Mouse (Mus musculus) neural tube, embryonic 12.5 days (tissue): Measurements from ENCODE around the gene Ywhag. TPM values are rescaled to one million over a fixed set of nuclear protein-coding genes. Genes with fewer than 3 reads are reported as not detected.

Experiments
- ATAC-seq: fragments of 200-750 bp; cut with Nextera tagmentation; 2 replicates; pipeline ENCODE4 v1.8.0; 2017; ENCODE audit warnings: low read depth, mild to moderate bottlenecking, moderate TSS enrichment, moderate library complexity; ENCODE audit not compliant: low FRiP score
- H3K27ac ChIP-seq: fragments of 300-500 bp; sonication (generic); 2 replicates; pipeline ENCODE4 v1.5.1; 2016
- H3K27me3 ChIP-seq: fragments of 300-500 bp; sonication (generic); replicated peaks from 2 replicates; pipeline ENCODE4 v1.6.1; 2016; ENCODE audit warnings: mild to moderate bottlenecking
- H3K36me3 ChIP-seq: fragments of 300-500 bp; sonication (generic); 2 replicates; pipeline ENCODE4 v1.6.1; 2016; ENCODE audit warnings: mild to moderate bottlenecking
- H3K4me1 ChIP-seq: fragments of 300-500 bp; sonication (generic); 2 replicates; pipeline ENCODE4 v1.6.1; 2016
- H3K4me2 ChIP-seq: fragments of 300-500 bp; sonication (generic); replicated peaks from 2 replicates; pipeline ENCODE4 v1.6.1; 2016; ENCODE audit warnings: mild to moderate bottlenecking
- H3K4me3 ChIP-seq: fragments of 300-500 bp; sonication (generic); 2 replicates; pipeline ENCODE4 v1.5.1; 2016
- H3K9ac ChIP-seq: fragments of 300-500 bp; sonication (generic); 2 replicates; pipeline ENCODE4 v1.6.1; 2016; ENCODE audit warnings: mild to moderate bottlenecking
- H3K9me3 ChIP-seq: fragments of 300-500 bp; sonication (generic); 2 replicates; pipeline ENCODE4 v1.6.1; 2016; ENCODE audit warnings: mild to moderate bottlenecking
- WGBS: fragments of 180-500 bp; shearing (Covaris S2); methylation state at CpG from one replicate; pipeline ENCODE4 v1.1.7; 2016; 5-methylcytosine and 5-hydroxymethylcytosine counted together
- polyA plus RNA-seq: library from polyadenylated mRNA; unstranded; fragments of >200 nt; fragmentation: Nextera tagmentation; extraction: Ambion mirVana; gene quantifications from 2 replicates; pipeline ENCODE4 v1.2.1, GENCODE M21; 2016

The Ywhag gene
- polyA plus RNA-seq, 1 experiment from 2014 or later: 524 TPM

DNA sequence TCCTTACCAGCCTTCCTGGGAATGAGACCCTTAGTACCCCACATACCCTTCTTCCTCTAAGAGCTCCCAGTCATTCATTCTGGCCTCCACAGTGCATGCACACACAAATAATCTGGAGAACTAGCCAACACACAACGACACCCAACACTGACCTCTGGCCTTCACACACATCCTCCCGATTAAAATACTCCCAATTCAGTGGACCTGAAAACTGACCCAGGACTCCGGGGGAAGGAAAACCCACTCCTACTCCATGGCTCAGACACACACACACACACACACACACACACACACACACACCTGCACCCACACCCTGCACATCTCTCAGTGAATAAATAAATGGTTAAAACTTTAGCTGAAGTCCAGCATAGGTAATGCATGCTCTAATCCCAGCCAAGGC, 14.5 kb downstream of the Ywhag start:
- no peak for ATAC-seq
- Histone ChIP-seq H3K9me3 (no peaks in the 10 kb centered on the region), H3K27me3 (no peaks in the 10 kb centered on the region), H3K4me1 (no peaks in the 10 kb centered on the region), H3K4me2 (no peak overlapping the region), H3K27ac (no peak overlapping the region), H3K36me3 (peaks cover 71% of the 10 kb centered on the region), H3K9ac (no peak overlapping the region), H3K4me3 (no peak overlapping the region)
- 94% methylated on average over 3 of the region's 3 CpGs for WGBS

GRCm38 (mm10) chr5:135918593-135918992, 15.8 kb downstream of the Ywhag start:
- 96% methylated on average over 5 of the region's 5 CpGs for WGBS

DNA sequence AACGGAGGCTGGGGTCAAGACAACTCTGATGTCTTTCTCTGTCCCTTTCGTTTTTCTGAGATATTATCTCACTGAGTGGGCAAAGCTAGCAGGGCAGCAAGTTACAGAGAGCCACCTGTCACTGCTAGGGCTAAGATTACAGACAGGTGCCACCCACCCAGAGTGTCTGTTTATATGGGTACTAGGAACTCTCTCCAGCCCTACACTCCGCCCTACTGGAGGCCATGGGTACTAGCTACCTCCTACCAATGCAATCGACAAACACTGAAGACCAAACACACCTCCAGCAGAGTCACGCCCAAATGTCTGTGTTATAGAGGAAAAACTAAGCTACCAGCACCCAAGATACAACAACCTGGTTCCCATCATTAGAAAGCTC, 16.4 kb downstream of the Ywhag start:
- Histone ChIP-seq H3K9me3 (no peaks in the 10 kb centered on the region), H3K27me3 (no peaks in the 10 kb centered on the region), H3K4me1 (no peaks in the 10 kb centered on the region), H3K4me3 (no peak overlapping the region), H3K36me3 (peaks cover 76% of the 10 kb centered on the region), H3K9ac (no peak overlapping the region), H3K27ac (no peak overlapping the region), H3K4me2 (no peak overlapping the region)
- no peak for ATAC-seq
- WGBS: 93% methylated on average over 5 of the region's 5 CpGs

More at GRCm38 (mm10) chr5:135918593-135918992, 15.8 kb downstream of the Ywhag start:
- no peak overlapping the region for H3K9ac ChIP-seq
- no peak overlapping the region for H3K27ac ChIP-seq
- H3K27me3 ChIP-seq: no peaks in the 10 kb centered on the region
- no peaks in the 10 kb centered on the region for H3K9me3 ChIP-seq
- H3K4me1 ChIP-seq: no peaks in the 10 kb centered on the region
- ATAC-seq: no peak
- H3K4me2 ChIP-seq: no peak overlapping the region
- H3K36me3 ChIP-seq: peaks cover 76% of the 10 kb centered on the region
- no peak overlapping the region for H3K4me3 ChIP-seq

DNA sequence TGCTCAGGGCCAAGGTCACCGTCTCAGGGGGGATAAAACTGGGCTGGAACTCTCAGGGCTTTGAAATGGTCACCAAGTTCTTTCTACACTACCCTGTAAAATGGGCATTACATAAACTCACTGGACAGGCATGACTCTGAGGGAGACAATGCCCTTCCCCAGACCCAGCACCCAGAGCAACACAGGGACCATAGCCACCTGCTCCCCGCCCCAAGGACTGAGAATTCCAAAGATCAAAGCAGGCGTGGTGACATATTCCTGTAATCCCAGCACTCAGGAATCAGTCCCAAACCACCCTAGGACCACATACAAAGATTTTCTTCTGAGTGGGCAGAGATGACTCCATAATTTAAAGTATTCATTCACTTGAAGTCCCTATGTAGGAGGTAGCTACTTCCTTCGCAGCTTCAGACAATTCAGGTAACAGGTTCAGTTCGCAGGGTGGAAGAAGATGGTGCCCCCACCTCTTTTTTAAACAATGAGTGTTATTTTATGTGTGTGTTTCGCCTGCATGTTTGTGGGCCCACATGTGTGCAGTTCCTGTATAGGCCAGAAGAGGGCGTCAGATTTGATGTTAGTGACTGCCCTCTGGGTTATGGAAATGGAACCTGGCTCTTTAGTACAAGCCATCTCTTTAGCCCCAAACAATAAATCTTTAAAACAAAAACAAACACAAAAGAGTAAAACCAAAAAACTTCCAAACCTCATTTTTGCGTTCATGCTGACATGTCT, 16.9 kb downstream of the Ywhag start:
- H3K9ac ChIP-seq: no peak overlapping the region
- ATAC-seq: no peak
- WGBS: 90% methylated on average over 8 of the region's 8 CpGs
- no peak overlapping the region for H3K4me2 ChIP-seq
- H3K4me1 ChIP-seq: no peaks in the 10 kb centered on the region
- H3K4me3 ChIP-seq: no peak overlapping the region
- peaks cover 73% of the 10 kb centered on the region for H3K36me3 ChIP-seq
- no peak overlapping the region for H3K27ac ChIP-seq
- H3K27me3 ChIP-seq: no peaks in the 10 kb centered on the region
- no peaks in the 10 kb centered on the region for H3K9me3 ChIP-seq

DNA sequence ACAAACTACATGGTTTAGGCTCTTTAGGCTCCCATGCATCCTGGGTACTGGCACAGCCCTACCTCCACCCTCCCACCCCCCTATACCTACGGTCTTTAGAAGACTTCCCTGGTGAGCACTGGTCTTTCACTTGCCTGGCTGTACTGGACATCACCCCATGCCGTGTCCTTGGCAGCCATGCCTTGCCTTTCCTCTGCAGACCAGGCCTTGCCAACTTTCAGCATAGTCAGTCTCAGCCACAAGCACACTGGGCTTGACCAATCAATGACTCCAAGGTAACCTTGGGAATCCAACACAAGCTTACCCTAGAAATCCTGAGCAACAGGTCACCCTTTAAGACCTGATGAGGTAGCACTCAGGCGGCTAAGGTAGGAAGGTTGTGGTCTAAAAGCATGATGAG, 17.8 kb downstream of the Ywhag start:
- WGBS: 98% methylated on average over 3 of the region's 3 CpGs
- Histone ChIP-seq H3K4me1 (no peaks in the 10 kb centered on the region), H3K9me3 (no peaks in the 10 kb centered on the region), H3K36me3 (peaks cover 74% of the 10 kb centered on the region), H3K27me3 (no peaks in the 10 kb centered on the region), H3K27ac (no peak overlapping the region), H3K4me2 (no peak overlapping the region), H3K9ac (no peak overlapping the region), H3K4me3 (no peak overlapping the region)
- no peak for ATAC-seq

DNA sequence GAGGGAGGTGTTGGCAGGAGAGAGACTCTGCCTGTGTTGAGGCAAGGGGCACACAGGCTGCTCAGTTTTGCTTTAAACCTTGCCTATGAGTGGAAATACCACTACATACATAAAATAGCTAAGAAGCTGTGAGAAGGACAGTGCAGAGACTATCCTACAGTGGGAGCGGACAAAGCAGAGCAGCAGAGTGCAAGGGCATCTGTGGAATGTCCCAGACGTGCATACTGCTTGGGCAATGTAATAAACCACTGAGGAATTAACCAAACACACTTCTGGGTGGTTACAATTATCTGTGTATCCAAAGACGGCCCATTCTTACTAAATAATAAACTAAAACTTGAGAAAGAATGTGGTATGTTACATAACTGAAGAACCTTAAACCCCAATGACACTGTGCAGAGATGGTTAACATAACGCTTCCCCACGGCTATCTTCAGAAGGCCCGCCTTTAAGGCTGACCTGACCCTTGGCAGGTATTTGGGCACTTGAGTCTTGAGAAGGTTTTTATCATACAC, 18.3 kb downstream of the Ywhag start:
- H3K36me3 ChIP-seq: peaks cover 74% of the 10 kb centered on the region
- no peaks in the 10 kb centered on the region for H3K4me1 ChIP-seq
- H3K4me2 ChIP-seq: no peak overlapping the region
- H3K27ac ChIP-seq: no peak overlapping the region
- H3K4me3 ChIP-seq: no peak overlapping the region
- 94% methylated on average over 6 of the region's 6 CpGs for WGBS
- no peaks in the 10 kb centered on the region for H3K27me3 ChIP-seq
- no peak for ATAC-seq
- H3K9me3 ChIP-seq: no peaks in the 10 kb centered on the region
- no peak overlapping the region for H3K9ac ChIP-seq

DNA sequence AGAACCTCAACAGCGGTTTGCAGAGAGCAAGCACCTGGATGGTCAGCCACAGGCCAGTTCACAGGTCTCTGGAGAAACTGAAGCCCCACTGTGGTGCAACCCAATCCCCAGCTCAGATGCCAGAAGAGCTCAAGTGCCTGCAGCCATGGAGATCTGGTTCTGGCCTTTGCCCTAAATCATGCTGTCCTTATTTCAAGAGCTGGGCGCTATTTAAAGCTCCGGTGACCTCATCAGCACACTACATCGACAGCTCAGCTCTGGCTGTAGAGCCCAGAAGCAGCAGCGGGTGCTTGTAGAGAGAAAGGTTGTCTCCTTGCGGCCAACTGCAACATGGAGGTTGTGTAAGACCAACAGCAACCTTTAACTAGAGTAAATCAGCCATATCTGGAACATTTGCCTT, 20.3 kb downstream of the Ywhag start:
- Histone ChIP-seq H3K27me3 (no peaks in the 10 kb centered on the region), H3K4me2 (no peak overlapping the region), H3K9me3 (no peaks in the 10 kb centered on the region), H3K4me1 (no peaks in the 10 kb centered on the region), H3K36me3 (peaks cover 76% of the 10 kb centered on the region), H3K4me3 (no peak overlapping the region), H3K27ac (no peak overlapping the region), H3K9ac (no peak overlapping the region)
- no peak for ATAC-seq
- 93% methylated on average over 6 of the region's 6 CpGs for WGBS

DNA sequence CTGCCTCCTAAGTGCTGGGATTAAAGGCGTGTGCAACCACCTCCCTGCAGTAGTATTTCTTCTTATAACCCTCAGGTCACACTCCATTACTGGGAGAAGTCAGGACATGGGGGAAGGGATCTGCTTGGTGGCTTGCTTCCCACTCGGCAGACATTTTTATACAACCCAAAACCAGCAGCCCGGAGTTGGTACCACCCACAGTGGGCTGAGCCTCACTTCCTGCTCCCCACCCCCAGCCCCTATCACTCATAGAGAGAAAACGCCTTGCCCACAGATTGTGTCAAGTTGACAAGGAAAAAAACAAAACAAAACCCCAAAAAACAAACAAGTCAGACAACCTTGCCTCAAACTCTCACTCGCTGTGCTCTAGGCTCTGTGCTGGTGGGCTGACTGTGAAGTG, 21.2 kb downstream of the Ywhag start:
- Histone ChIP-seq H3K4me3 (no peak overlapping the region), H3K9ac (no peak overlapping the region), H3K9me3 (no peaks in the 10 kb centered on the region), H3K27ac (no peak overlapping the region), H3K36me3 (peaks cover 73% of the 10 kb centered on the region), H3K27me3 (no peaks in the 10 kb centered on the region), H3K4me1 (no peaks in the 10 kb centered on the region), H3K4me2 (no peak overlapping the region)
- ATAC-seq: no peak
- 87% methylated on average over 5 of the region's 5 CpGs for WGBS

DNA sequence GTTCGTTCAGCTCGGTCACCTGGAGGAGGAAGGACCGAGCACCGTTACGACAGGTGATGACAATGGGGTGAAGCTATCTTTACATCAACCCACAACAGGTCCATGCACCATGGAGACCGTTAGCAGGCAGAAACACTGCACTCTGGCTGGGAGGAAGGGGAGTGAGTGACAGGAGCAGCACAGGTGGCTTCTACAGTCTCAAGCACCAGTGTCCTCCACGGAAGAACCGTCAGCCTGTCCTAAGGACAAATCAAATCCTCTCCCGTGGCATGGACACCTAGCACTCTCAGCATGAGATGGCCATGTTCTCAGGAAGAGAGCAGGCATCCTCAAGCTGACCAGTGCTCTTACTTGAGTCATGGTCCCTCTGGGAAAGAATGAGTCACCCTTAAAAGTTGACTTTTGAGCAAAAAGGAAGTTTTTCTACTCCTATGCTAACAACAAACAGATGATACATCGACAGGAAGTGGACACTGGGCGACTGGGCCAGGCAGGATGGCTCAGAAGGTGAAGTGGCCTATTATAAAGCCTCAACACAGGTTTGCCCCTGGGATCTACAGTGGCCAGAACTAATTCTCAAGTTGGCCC, 22.7 kb downstream of the Ywhag start:
- no peak overlapping the region for H3K4me3 ChIP-seq
- H3K4me2 ChIP-seq: no peak overlapping the region
- no peak for ATAC-seq
- H3K27me3 ChIP-seq: no peaks in the 10 kb centered on the region
- H3K9me3 ChIP-seq: no peaks in the 10 kb centered on the region
- 91% methylated on average over 11 of the region's 11 CpGs for WGBS
- H3K27ac ChIP-seq: no peak overlapping the region
- no peaks in the 10 kb centered on the region for H3K4me1 ChIP-seq
- H3K36me3 ChIP-seq: peaks cover 76% of the 10 kb centered on the region
- H3K9ac ChIP-seq: no peak overlapping the region

GRCm38 (mm10) chr5:135910813-135911212, 23.6 kb downstream of the Ywhag start:
- ATAC-seq: no peak
- H3K9ac ChIP-seq: no peak overlapping the region
- WGBS: 92% methylated on average over 25 of the region's 25 CpGs
- H3K9me3 ChIP-seq: no peaks in the 10 kb centered on the region
- no peaks in the 10 kb centered on the region for H3K27me3 ChIP-seq
- H3K36me3 ChIP-seq: peaks cover 74% of the 10 kb centered on the region
- no peaks in the 10 kb centered on the region for H3K4me1 ChIP-seq
- no peak overlapping the region for H3K4me2 ChIP-seq
- no peak overlapping the region for H3K4me3 ChIP-seq
- no peak overlapping the region for H3K27ac ChIP-seq

DNA sequence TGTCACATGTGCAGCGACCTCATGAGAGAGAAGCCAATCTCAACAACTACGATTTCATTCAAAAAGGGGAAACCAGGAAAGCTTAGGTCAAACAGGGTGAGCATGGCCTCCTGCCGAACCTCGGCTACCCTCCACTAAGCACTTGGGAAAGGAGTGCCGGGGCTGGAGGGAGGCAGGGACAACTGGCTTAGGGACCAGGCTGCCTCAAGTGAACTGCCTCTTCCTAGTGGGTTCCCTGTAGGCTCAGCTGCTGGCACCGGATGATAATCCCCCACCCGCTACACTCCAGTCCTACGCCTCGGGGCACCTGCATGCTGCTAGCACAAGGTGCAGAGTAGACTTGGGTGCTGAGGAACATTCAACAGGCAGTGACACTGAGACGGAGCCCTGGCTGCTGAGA, 24.8 kb downstream of the Ywhag start:
- Histone ChIP-seq H3K4me2 (no peak overlapping the region), H3K36me3 (peaks cover 70% of the 10 kb centered on the region), H3K27ac (no peak overlapping the region), H3K9me3 (no peaks in the 10 kb centered on the region), H3K4me1 (no peaks in the 10 kb centered on the region), H3K4me3 (no peak overlapping the region), H3K9ac (no peak overlapping the region), H3K27me3 (no peaks in the 10 kb centered on the region)
- WGBS: 92% methylated on average over 10 of the region's 10 CpGs
- ATAC-seq: no peak

GRCm38 (mm10) chr5:135908989-135909388, 25.4 kb downstream of the Ywhag start:
- no peak for ATAC-seq
- Histone ChIP-seq H3K4me1 (no peaks in the 10 kb centered on the region), H3K9me3 (no peaks in the 10 kb centered on the region), H3K27ac (no peak overlapping the region), H3K9ac (no peak overlapping the region), H3K4me3 (no peak overlapping the region), H3K36me3 (peaks cover 64% of the 10 kb centered on the region), H3K4me2 (no peak overlapping the region), H3K27me3 (no peaks in the 10 kb centered on the region)
- 97% methylated on average over 16 of the region's 16 CpGs for WGBS

DNA sequence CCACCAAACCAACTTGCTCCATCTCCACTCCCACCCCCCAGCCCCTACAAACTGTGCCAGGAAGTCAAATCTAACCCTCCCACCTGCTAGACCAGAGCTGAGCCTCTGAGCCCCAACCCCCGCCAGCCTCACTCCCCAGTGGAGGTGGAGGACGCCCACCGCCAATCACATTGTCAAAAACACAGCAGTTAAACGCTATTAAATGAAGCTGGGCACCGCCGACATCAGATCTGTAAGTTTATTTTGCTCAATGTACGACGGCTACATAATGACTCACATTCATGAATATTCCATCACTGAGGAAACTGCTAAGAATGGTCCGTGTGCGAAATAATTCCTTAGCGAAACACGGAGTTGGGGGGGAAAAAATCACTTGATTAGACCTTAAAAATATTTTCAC, 26.2 kb downstream of the Ywhag start:
- ATAC-seq: no peak
- H3K4me2 ChIP-seq: no peak overlapping the region
- 88% methylated on average over 12 of the region's 12 CpGs for WGBS
- no peak overlapping the region for H3K4me3 ChIP-seq
- no peak overlapping the region for H3K9ac ChIP-seq
- H3K36me3 ChIP-seq: peaks cover 57% of the 10 kb centered on the region
- peaks cover 4% of the 10 kb centered on the region; the same call in 1 of the 2 replicates for H3K4me1 ChIP-seq
- no peaks in the 10 kb centered on the region for H3K9me3 ChIP-seq
- H3K27ac ChIP-seq: no peak overlapping the region
- H3K27me3 ChIP-seq: no peaks in the 10 kb centered on the region
